Mouse (Mus musculus) MN1 (cell line): ENCODE results near the gene Sept14.

Experiments used
- DNase-seq: peaks from one replicate; pipeline ENCODE4 v3.0.0-alpha.2; 2016; ENCODE audit warnings: low spot score

Gene Sept14

GRCm38 (mm10) chr5:129669453-129670035 is 38.8 kb downstream of the Sept14 start:
- DNase-seq = peak; percentile 25

- no peak for DNase-seq
Observed at GRCm38 (mm10) chr5:129667851-129668250, 40.5 kb downstream of the Sept14 start.

GRCm38 (mm10) chr5:129666271-129666909 is 41.9 kb downstream of the Sept14 start:
- DNase-seq = no peak

GRCm38 (mm10) chr5:129664090-129664489 is 44.2 kb downstream of the Sept14 start:
- no peak for DNase-seq

GRCm38 (mm10) chr5:129657931-129658330 is 50.4 kb downstream of the Sept14 start:
- no peak for DNase-seq

GRCm38 (mm10) chr5:129657016-129657415 is 51.3 kb downstream of the Sept14 start:
- no peak for DNase-seq

GRCm38 (mm10) chr5:129650858-129651257 is 57.5 kb downstream of the Sept14 start:
- DNase-seq = no peak
